Mouse (Mus musculus): Measurements from ENCODE around the gene Cdk11b. TPM values are rescaled to one million over a fixed set of nuclear protein-coding genes. Genes with fewer than 3 reads are reported as not detected.

Gene Cdk11b
- polyA plus RNA-seq, 1 experiment from 2014 or later = 30.6 TPM

- H3K36me3 ChIP-seq = no peaks in the 10 kb centered on the region
- ATAC-seq (ENCODE audit: low read depth) (no peak), DNase-seq (no peak)
- 56% methylated on average over 4 of the region's 4 CpGs for WGBS (ENCODE audit: insufficient replicate concordance)
- no peak overlapping the region for H3K9ac ChIP-seq
- H3K4me2 ChIP-seq = no peak overlapping the region
- H3K27me3 ChIP-seq = peaks cover 65% of the 10 kb centered on the region
- H3K4me1 ChIP-seq (replicated peaks) = peaks cover 13% of the 10 kb centered on the region
- no peak overlapping the region; the same call in 1 of the 2 replicates for H3K4me3 ChIP-seq (replicated peaks)
- no peaks in the 10 kb centered on the region for H3K9me3 ChIP-seq (replicated peaks)
- H3K27ac ChIP-seq = no peak overlapping the region
These were observed 70.9 kb downstream of the Cdk11b start for GRCm38 (mm10) chr4:155695531-155696062.

DNA sequence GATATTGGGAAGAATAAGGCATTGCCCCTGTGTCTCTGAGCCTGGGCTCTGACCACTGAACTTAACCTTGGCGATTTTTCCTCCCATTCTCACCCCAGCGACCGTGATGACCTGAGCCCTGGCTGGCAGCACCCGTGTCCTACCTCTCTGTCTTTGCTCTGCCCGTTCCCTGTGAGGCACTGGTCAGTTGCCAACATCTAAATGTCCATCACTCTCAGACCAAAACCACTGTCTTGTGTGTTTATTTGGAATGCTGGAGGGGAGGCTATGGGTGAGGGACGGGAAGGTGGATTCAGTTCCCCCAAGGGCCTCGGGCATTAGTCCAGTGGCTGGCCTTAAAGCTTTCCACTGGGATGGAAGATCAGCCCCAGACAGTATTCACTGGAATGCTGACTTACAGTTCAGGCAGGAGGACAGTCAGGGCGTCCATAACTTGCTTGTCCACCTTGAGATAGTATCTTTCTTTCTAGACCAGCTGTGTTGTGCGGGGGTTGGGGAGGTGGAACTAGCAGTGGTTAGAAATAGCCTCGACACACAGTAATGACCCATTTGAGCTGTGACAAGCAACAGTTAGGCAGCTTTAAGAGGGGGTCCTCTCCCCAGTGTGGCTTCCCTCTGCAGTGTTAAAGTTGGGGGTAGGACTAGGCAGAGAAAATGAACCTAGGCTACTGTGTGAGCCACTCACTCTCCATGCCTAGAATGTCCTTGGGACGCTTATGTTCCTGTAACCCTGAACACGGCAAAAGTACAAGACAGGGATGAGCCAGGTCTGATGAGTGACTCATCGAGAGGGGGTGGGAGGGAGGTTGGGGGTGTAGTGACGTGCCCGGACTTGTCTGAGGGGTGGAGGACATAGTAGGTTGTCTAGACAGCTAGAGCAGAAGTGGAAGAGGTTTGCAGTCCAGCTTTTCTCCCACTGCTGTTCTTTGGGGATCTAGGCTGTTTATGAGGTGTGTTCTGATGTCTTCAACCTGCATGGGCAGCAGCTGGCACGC lies 71.9 kb downstream of the Cdk11b start:
- DNase-seq = no peak
- Histone ChIP-seq H3K4me3 (replicated peaks) (no peak overlapping the region), H3K27ac (no peak overlapping the region), H3K4me2 (no peak overlapping the region), H3K9ac (no peak overlapping the region), H3K4me1 (replicated peaks) (peaks cover 13% of the 10 kb centered on the region), H3K36me3 (no peaks in the 10 kb centered on the region), H3K9me3 (replicated peaks) (no peaks in the 10 kb centered on the region), H3K27me3 (peaks cover 56% of the 10 kb centered on the region)
- no peak for ATAC-seq (ENCODE audit: low read depth)
- 57% methylated on average over 16 of the region's 16 CpGs for WGBS (ENCODE audit: insufficient replicate concordance)

Other genes starting within 250 kb of the Cdk11b start
- not detected in 2 replicates for gene Gabrd, start 226.7 kb upstream of the Cdk11b start, polyA plus RNA-seq (2015; fragmentation: Nextera tagmentation; extraction: Ambion mirVana)
- gene Cfap74, start 215.7 kb upstream of the Cdk11b start, polyA plus RNA-seq (2015; fragmentation: Nextera tagmentation; extraction: Ambion mirVana) = 0.09 and 0.13 TPM in 2 replicates
- not detected in 2 replicates for gene Tmem52, start 155.7 kb upstream of the Cdk11b start, polyA plus RNA-seq (2015; fragmentation: Nextera tagmentation; extraction: Ambion mirVana)
- 130 and 137 TPM in 2 replicates for gene Gnb1, start 133.5 kb upstream of the Cdk11b start, polyA plus RNA-seq (2015; fragmentation: Nextera tagmentation; extraction: Ambion mirVana)
- gene Nadk, start 62.5 kb upstream of the Cdk11b start, polyA plus RNA-seq (2015; fragmentation: Nextera tagmentation; extraction: Ambion mirVana) = 60.4 and 68.0 TPM in 2 replicates
- 4.4 and 5.9 TPM in 2 replicates for gene Slc35e2, start 23.4 kb upstream of the Cdk11b start, polyA plus RNA-seq (2015; fragmentation: Nextera tagmentation; extraction: Ambion mirVana)
- not detected in 2 replicates for gene Gm10563, start 20.6 kb downstream of the Cdk11b start, polyA plus RNA-seq (2015; fragmentation: Nextera tagmentation; extraction: Ambion mirVana)
- gene Mmp23, start 28.5 kb downstream of the Cdk11b start, polyA plus RNA-seq (2015; fragmentation: Nextera tagmentation; extraction: Ambion mirVana) = 4.9 and 6.0 TPM in 2 replicates
- gene Mib2, start 44.3 kb downstream of the Cdk11b start, polyA plus RNA-seq (2015; fragmentation: Nextera tagmentation; extraction: Ambion mirVana) = 3.2 and 3.7 TPM in 2 replicates
- 0.39 and 0.49 TPM in 2 replicates for gene Fndc10, start 69.5 kb downstream of the Cdk11b start, polyA plus RNA-seq (2015; fragmentation: Nextera tagmentation; extraction: Ambion mirVana)
- 77.7 TPM in 2 replicates for gene Ssu72, start 79.9 kb downstream of the Cdk11b start, polyA plus RNA-seq (2015; fragmentation: Nextera tagmentation; extraction: Ambion mirVana)
- gene Tmem240, start 109.9 kb downstream of the Cdk11b start, polyA plus RNA-seq (2015; fragmentation: Nextera tagmentation; extraction: Ambion mirVana) = 0.07 and 0.18 TPM in 2 replicates
- 73.2 and 75.6 TPM in 2 replicates for gene Atad3a, start 136.2 kb downstream of the Cdk11b start, polyA plus RNA-seq (2015; fragmentation: Nextera tagmentation; extraction: Ambion mirVana)
- gene Vwa1, start 149.8 kb downstream of the Cdk11b start, polyA plus RNA-seq (2015; fragmentation: Nextera tagmentation; extraction: Ambion mirVana) = 0.43 and 0.45 TPM in 2 replicates
- 0.08 and 0.14 TPM in 2 replicates for gene Tmem88b, start 161.0 kb downstream of the Cdk11b start, polyA plus RNA-seq (2015; fragmentation: Nextera tagmentation; extraction: Ambion mirVana)
- not detected in 2 replicates for gene Ankrd65, start 165.6 kb downstream of the Cdk11b start, polyA plus RNA-seq (2015; fragmentation: Nextera tagmentation; extraction: Ambion mirVana)
- 225 and 227 TPM in 2 replicates for gene Mrpl20, start 178.0 kb downstream of the Cdk11b start, polyA plus RNA-seq (2015; fragmentation: Nextera tagmentation; extraction: Ambion mirVana)
- gene Ccnl2, start 187.6 kb downstream of the Cdk11b start, polyA plus RNA-seq (2015; fragmentation: Nextera tagmentation; extraction: Ambion mirVana) = 62.9 and 68.8 TPM in 2 replicates
- 147 and 148 TPM in 2 replicates for gene Aurkaip1, start 206.4 kb downstream of the Cdk11b start, polyA plus RNA-seq (2015; fragmentation: Nextera tagmentation; extraction: Ambion mirVana)
- 5.6 and 6.8 TPM in 2 replicates for gene Mxra8, start 214.8 kb downstream of the Cdk11b start, polyA plus RNA-seq (2015; fragmentation: Nextera tagmentation; extraction: Ambion mirVana)
- gene Dvl1, start 222.5 kb downstream of the Cdk11b start, polyA plus RNA-seq (2015; fragmentation: Nextera tagmentation; extraction: Ambion mirVana) = 1.8 and 2.4 TPM in 2 replicates
- 0.05 and 0.09 TPM in 2 replicates for gene Tas1r3, start 238.5 kb downstream of the Cdk11b start, polyA plus RNA-seq (2015; fragmentation: Nextera tagmentation; extraction: Ambion mirVana)
- 8.4 and 10.2 TPM in 2 replicates for gene Cptp, start 244.6 kb downstream of the Cdk11b start, polyA plus RNA-seq (2015; fragmentation: Nextera tagmentation; extraction: Ambion mirVana)
- gene Ints11, start 244.7 kb downstream of the Cdk11b start, polyA plus RNA-seq (2015; fragmentation: Nextera tagmentation; extraction: Ambion mirVana) = 40.0 and 41.9 TPM in 2 replicates